Mouse (Mus musculus) midbrain, postnatal 0 days (tissue): ENCODE measurements around the gene Khdc3. TPM values are rescaled to one million over a fixed set of nuclear protein-coding genes. Genes with fewer than 3 reads are reported as not detected.
A peak's percentile ranks its signal among the peaks of the same experiment; 100 is the strongest.
"Not testable (repeated sequence)": the region's sequence is repeated elsewhere in the genome, so short reads cannot be mapped to it uniquely, and the experiment has no call there.

Experiments
- ATAC-seq: fragments of 200-750 bp; cut with Nextera tagmentation; 2 replicates; pipeline ENCODE4 v1.8.0; 2017; ENCODE audit warnings: moderate number of reproducible peaks, mild to moderate bottlenecking, moderate TSS enrichment, moderate library complexity; ENCODE audit not compliant: low FRiP score
- DNase-seq: peaks from one replicate; pipeline ENCODE4 v3.0.0-alpha.2; 2015; ENCODE audit warnings: low spot score
- H3K27ac ChIP-seq: fragments of 300-500 bp; sonication (generic); 2 replicates; pipeline ENCODE4 v1.5.1; 2014; ENCODE audit warnings: low read depth, mild to moderate bottlenecking, low read length, mixed read lengths
- H3K27me3 ChIP-seq: fragments of 300-500 bp; sonication (generic); 2 replicates; pipeline ENCODE4 v1.6.1; 2014; ENCODE audit warnings: low read length, control low read depth, mixed read lengths; ENCODE audit not compliant: insufficient read depth
- H3K36me3 ChIP-seq: fragments of 300-500 bp; sonication (generic); 2 replicates; pipeline ENCODE4 v1.6.1; 2014; ENCODE audit warnings: low read length, control low read depth, mixed read lengths; ENCODE audit not compliant: insufficient read depth
- H3K4me1 ChIP-seq: fragments of 300-500 bp; sonication (generic); 2 replicates; pipeline ENCODE4 v1.6.1; 2014; ENCODE audit warnings: mild to moderate bottlenecking, control low read depth, antibody characterized with exemption, low read length, mixed read lengths; ENCODE audit not compliant: insufficient read depth
- H3K4me2 ChIP-seq: fragments of 300-500 bp; sonication (generic); 2 replicates; pipeline ENCODE4 v1.6.1; 2014; ENCODE audit warnings: low read depth, mild to moderate bottlenecking, low read length, mixed read lengths; ENCODE audit not compliant: poor library complexity, severe bottlenecking
- H3K4me3 ChIP-seq: fragments of 300-500 bp; sonication (generic); 2 replicates; pipeline ENCODE4 v1.5.1; 2014; ENCODE audit warnings: low read depth, mild to moderate bottlenecking, low read length, moderate library complexity
- H3K9ac ChIP-seq: fragments of 300-500 bp; sonication (generic); replicated peaks from 2 replicates; pipeline ENCODE4 v1.6.1; 2014; ENCODE audit warnings: mild to moderate bottlenecking, low read length, moderate library complexity, mixed read lengths; ENCODE audit not compliant: poor library complexity, severe bottlenecking
- H3K9me3 ChIP-seq: fragments of 300-500 bp; sonication (generic); 2 replicates; pipeline ENCODE4 v1.6.1; 2016; ENCODE audit warnings: low read length, control low read depth
- CTCF ChIP-seq: IDR thresholded peaks from 2 replicates; pipeline ENCODE4 v1.5.1; 2016; ENCODE audit warnings: antibody characterized with exemption, mild to moderate bottlenecking
- WGBS: fragments of 180-500 bp; shearing (Covaris S2); extraction: QIAGEN DNeasy Blood & Tissue Kit; methylation state at CpG from one replicate; pipeline ENCODE4 v1.1.7; 2014; 5-methylcytosine and 5-hydroxymethylcytosine counted together
- polyA plus RNA-seq: library from polyadenylated mRNA; unstranded; fragments of >200 nt; fragmentation: Nextera tagmentation; extraction: Ambion mirVana; gene quantifications from 2 replicates; pipeline ENCODE4 v1.2.1, GENCODE M21; 2015
- total RNA-seq: library from RNA; depleted of rRNA; stranded (reverse); fragments of >200 nt; gene quantifications from 2 replicates; pipeline ENCODE4 v1.2.3, GENCODE M21; 2014

Gene Khdc3
- total and polyA plus RNA-seq, 2 experiments from 2014 or later: 0.25 to 0.93 TPM

GRCm38 (mm10) chr9:73103880-73104198, 2.2 kb downstream of the Khdc3 start:
- Histone ChIP-seq H3K9me3 (no peaks in the 10 kb centered on the region), H3K4me3 (peak overlapping the region; percentile 35), H3K27me3 (peaks cover 13% of the 10 kb centered on the region; the same call in 1 of the 2 replicates), H3K4me2 (peak overlapping the region; percentile 50), H3K27ac (no peak overlapping the region), H3K4me1 (0 out of 2 replicates have a peak, but pooled peaks cover 4% of the 10 kb centered on the region), H3K9ac (peak overlapping the region; percentile 48; the same call in 1 of the 2 replicates), H3K36me3 (no peaks in the 10 kb centered on the region)
- no peak for TF ChIP-seq CTCF
- ATAC-seq (peak; percentile 43), DNase-seq (peak; percentile 16)
- 47% methylated on average over 5 of the region's 5 CpGs for WGBS

- Histone ChIP-seq H3K36me3 (no peaks in the 10 kb centered on the region), H3K9ac (no peak overlapping the region), H3K4me1 (0 out of 2 replicates have a peak, but pooled peaks cover 4% of the 10 kb centered on the region), H3K9me3 (no peaks in the 10 kb centered on the region), H3K27me3 (peaks cover 13% of the 10 kb centered on the region; the same call in 1 of the 2 replicates), H3K4me2 (no peak overlapping the region), H3K4me3 (no peak overlapping the region), H3K27ac (no peak overlapping the region)
- WGBS: 71% methylated on average over 1 of the region's 1 CpGs
- no peak for DNase-seq
- no peak for ATAC-seq
- TF ChIP-seq CTCF: no peak
Observed at GRCm38 (mm10) chr9:73105141-73105540, 3.5 kb downstream of the Khdc3 start.

- Histone ChIP-seq H3K9me3 (no peaks in the 10 kb centered on the region), H3K27ac (no peak overlapping the region), H3K36me3 (no peaks in the 10 kb centered on the region), H3K4me3 (no peak overlapping the region), H3K27me3 (peaks cover 13% of the 10 kb centered on the region; the same call in 1 of the 2 replicates), H3K4me1 (0 out of 2 replicates have a peak, but pooled peaks cover 4% of the 10 kb centered on the region), H3K4me2 (no peak overlapping the region), H3K9ac (no peak overlapping the region)
- ATAC-seq (no peak), DNase-seq (no peak)
- no peak for TF ChIP-seq CTCF
Observed at GRCm38 (mm10) chr9:73105771-73106170, 4.1 kb downstream of the Khdc3 start.

GRCm38 (mm10) chr9:73112919-73113906, 11.6 kb downstream of the Khdc3 start, which contains the start of gene Rsl24d1:
Gene Rsl24d1, plus strand, starts transcription at chr9:73113426.
- H3K9me3 ChIP-seq: no peaks in the 10 kb centered on the region
- ATAC-seq: peak; percentile 97
- under 1% methylated on average over 64 of the region's 64 CpGs for WGBS
- TF ChIP-seq CTCF: 0 out of 2 replicates have a peak, but pooled peaks have one; percentile 15
- 0 out of 2 replicates have a peak, but pooled peaks cover 2% of the 10 kb centered on the region for H3K4me1 ChIP-seq
- peak within 1 kb of the TSS; percentile 58 for H3K9ac ChIP-seq
- H3K4me3 ChIP-seq: peak within 1 kb of the TSS; percentile 61
- peaks cover 13% of the 10 kb centered on the region; the same call in 1 of the 2 replicates for H3K36me3 ChIP-seq
- peak within 1 kb of the TSS; percentile 69 for H3K27ac ChIP-seq
- DNase-seq: peak; percentile 96
- H3K27me3 ChIP-seq: no peaks in the 10 kb centered on the region
- H3K4me2 ChIP-seq: peak within 1 kb of the TSS; percentile 77

- not testable (repeated sequence) for H3K27me3 ChIP-seq, H3K9ac ChIP-seq, DNase-seq, H3K4me3 ChIP-seq, H3K27ac ChIP-seq, H3K4me2 ChIP-seq, H3K9me3 ChIP-seq, ATAC-seq, H3K4me1 ChIP-seq
- 98% methylated on average over 4 of the region's 6 CpGs for WGBS
- H3K36me3 ChIP-seq: peaks cover 30% of the 10 kb centered on the region; the same call in 1 of the 2 replicates
Observed at GRCm38 (mm10) chr9:73116704-73117103, 15.1 kb downstream of the Khdc3 start.

- H3K27ac ChIP-seq: no peak overlapping the region
- H3K4me2 ChIP-seq: no peak overlapping the region
- no peaks in the 10 kb centered on the region for H3K9me3 ChIP-seq
- no peak overlapping the region for H3K9ac ChIP-seq
- H3K36me3 ChIP-seq: peaks cover 34% of the 10 kb centered on the region; the same call in 1 of the 2 replicates
- H3K4me1 ChIP-seq: 0 out of 2 replicates have a peak, but pooled peaks cover 2% of the 10 kb centered on the region
- no peaks in the 10 kb centered on the region for H3K27me3 ChIP-seq
- DNase-seq (no peak), ATAC-seq (no peak)
- 95% methylated on average over 4 of the region's 4 CpGs for WGBS
- H3K4me3 ChIP-seq: no peak overlapping the region
- TF ChIP-seq CTCF: peak; percentile 61
Observed at GRCm38 (mm10) chr9:73118012-73118411, 16.4 kb downstream of the Khdc3 start.
